Mouse (Mus musculus): Measurements from ENCODE around the gene Cacna1c. TPM values are rescaled to one million over a fixed set of nuclear protein-coding genes. Genes with fewer than 3 reads are reported as not detected.

Cacna1c gene
- polyA plus RNA-seq, 1 experiment from 2014 or later = 4.7 TPM

GRCm38 (mm10) chr6:118862091-118862490 is 334.1 kb downstream of the Cacna1c start:
- H3K4me1 ChIP-seq (ENCODE audit: control insufficient read depth, insufficient read depth, low read depth, low read length) = no peaks in the 10 kb centered on the region; the same call in 1 of the 2 replicates
- ATAC-seq = no peak
- H3K9ac ChIP-seq (ENCODE audit: low read depth, low read length) = no peak overlapping the region
- no peak overlapping the region for H3K27ac ChIP-seq (ENCODE audit: low read depth, low read length)
- H3K4me3 ChIP-seq (ENCODE audit: low read length) = no peak overlapping the region
- no peaks in the 10 kb centered on the region for H3K9me3 ChIP-seq (ENCODE audit: control insufficient read depth, low read length)
- no peaks in the 10 kb centered on the region for H3K27me3 ChIP-seq (replicated peaks; ENCODE audit: control insufficient read depth, insufficient read depth, low read length)
- H3K4me2 ChIP-seq (ENCODE audit: low read length) = no peak overlapping the region
- WGBS = 52% methylated on average over 5 of the region's 5 CpGs
- no peaks in the 10 kb centered on the region for H3K36me3 ChIP-seq (ENCODE audit: control insufficient read depth, insufficient read depth, low read length)

DNA sequence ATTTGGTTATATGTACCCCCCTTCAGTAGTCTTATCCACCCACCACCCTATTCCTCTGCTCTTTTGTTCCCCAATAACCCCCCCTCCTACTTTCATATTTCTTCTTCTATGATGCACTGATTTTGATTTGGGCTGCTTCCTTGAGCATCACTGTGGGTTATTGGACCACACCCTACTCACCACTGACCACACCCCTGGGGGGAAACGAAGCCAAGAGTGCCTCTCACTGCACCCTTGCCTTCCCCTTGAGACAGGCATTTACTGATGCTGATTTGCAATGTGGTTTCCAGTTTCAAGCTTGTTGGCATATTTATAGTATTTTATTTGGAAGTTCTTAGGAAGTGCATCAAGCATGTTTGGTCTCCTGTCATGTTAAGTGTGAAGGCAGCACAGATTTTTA is 337.8 kb downstream of the Cacna1c start:
- no peak overlapping the region for H3K4me2 ChIP-seq (ENCODE audit: low read length)
- no peak for ATAC-seq
- H3K36me3 ChIP-seq (ENCODE audit: control insufficient read depth, insufficient read depth, low read length) = no peaks in the 10 kb centered on the region
- no peaks in the 10 kb centered on the region for H3K9me3 ChIP-seq (ENCODE audit: control insufficient read depth, low read length)
- no peak overlapping the region for H3K27ac ChIP-seq (ENCODE audit: low read depth, low read length)
- WGBS = 52% methylated on average over 1 of the region's 1 CpGs
- no peaks in the 10 kb centered on the region for H3K4me1 ChIP-seq (ENCODE audit: control insufficient read depth, insufficient read depth, low read depth, low read length)
- H3K4me3 ChIP-seq (ENCODE audit: low read length) = no peak overlapping the region
- H3K27me3 ChIP-seq (replicated peaks; ENCODE audit: control insufficient read depth, insufficient read depth, low read length) = no peaks in the 10 kb centered on the region
- no peak overlapping the region for H3K9ac ChIP-seq (ENCODE audit: low read depth, low read length)

DNA sequence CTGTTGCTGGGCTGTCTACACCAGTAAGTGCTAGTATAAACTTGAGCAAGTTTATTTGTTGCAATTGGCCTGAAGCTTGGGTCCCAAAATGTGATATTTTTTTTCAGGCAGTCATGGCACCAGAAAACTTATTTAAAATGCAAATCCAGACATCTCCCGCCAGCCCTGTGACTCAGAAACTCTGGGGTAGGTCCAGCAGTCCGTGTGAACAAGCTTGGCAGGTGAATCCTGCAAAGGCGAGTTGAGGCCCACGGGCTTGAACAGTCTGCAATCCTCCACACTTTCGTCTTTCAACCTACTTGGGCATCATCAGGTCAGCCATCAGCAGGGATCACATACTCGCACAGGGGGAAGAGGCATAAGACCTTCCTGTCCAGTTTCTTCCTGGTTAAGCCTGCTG is 344.1 kb downstream of the Cacna1c start:
- Histone ChIP-seq H3K9me3 (ENCODE audit: control insufficient read depth, low read length) (no peaks in the 10 kb centered on the region), H3K4me3 (ENCODE audit: low read length) (no peak overlapping the region), H3K4me2 (ENCODE audit: low read length) (no peak overlapping the region), H3K36me3 (ENCODE audit: control insufficient read depth, insufficient read depth, low read length) (no peaks in the 10 kb centered on the region), H3K9ac (ENCODE audit: low read depth, low read length) (no peak overlapping the region), H3K27ac (ENCODE audit: low read depth, low read length) (no peak overlapping the region), H3K4me1 (ENCODE audit: control insufficient read depth, insufficient read depth, low read depth, low read length) (no peaks in the 10 kb centered on the region), H3K27me3 (replicated peaks; ENCODE audit: control insufficient read depth, insufficient read depth, low read length) (no peaks in the 10 kb centered on the region)
- 72% methylated on average over 6 of the region's 6 CpGs for WGBS
- ATAC-seq = no peak

DNA sequence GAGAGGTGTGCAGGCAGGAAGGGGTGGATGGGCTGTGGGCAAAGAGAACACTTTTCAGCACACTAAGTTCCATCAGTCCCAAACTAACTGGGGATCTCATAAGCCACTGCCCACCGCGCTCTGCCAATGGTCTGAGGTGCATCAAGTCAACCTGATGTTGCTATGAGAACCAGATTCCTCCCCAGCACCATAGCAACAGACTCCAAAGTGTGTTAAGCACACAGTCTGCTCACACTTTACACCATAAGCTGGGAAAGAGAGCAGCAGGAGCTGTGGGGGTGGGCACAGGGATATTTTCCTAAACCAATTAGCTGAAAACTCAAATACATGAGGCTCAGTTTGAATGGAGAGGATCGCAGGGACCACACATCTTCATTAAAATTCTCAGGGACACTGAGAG is 345.1 kb downstream of the Cacna1c start:
- peaks cover 6% of the 10 kb centered on the region; the same call in 1 of the 2 replicates for H3K4me1 ChIP-seq (ENCODE audit: control insufficient read depth, insufficient read depth, low read depth, low read length)
- no peak overlapping the region for H3K27ac ChIP-seq (ENCODE audit: low read depth, low read length)
- no peaks in the 10 kb centered on the region for H3K9me3 ChIP-seq (ENCODE audit: control insufficient read depth, low read length)
- H3K9ac ChIP-seq (ENCODE audit: low read depth, low read length) = no peak overlapping the region
- no peaks in the 10 kb centered on the region for H3K36me3 ChIP-seq (ENCODE audit: control insufficient read depth, insufficient read depth, low read length)
- no peak overlapping the region for H3K4me2 ChIP-seq (ENCODE audit: low read length)
- no peak for ATAC-seq
- 52% methylated on average over 3 of the region's 3 CpGs for WGBS
- no peak overlapping the region for H3K4me3 ChIP-seq (ENCODE audit: low read length)
- no peaks in the 10 kb centered on the region for H3K27me3 ChIP-seq (replicated peaks; ENCODE audit: control insufficient read depth, insufficient read depth, low read length)

DNA sequence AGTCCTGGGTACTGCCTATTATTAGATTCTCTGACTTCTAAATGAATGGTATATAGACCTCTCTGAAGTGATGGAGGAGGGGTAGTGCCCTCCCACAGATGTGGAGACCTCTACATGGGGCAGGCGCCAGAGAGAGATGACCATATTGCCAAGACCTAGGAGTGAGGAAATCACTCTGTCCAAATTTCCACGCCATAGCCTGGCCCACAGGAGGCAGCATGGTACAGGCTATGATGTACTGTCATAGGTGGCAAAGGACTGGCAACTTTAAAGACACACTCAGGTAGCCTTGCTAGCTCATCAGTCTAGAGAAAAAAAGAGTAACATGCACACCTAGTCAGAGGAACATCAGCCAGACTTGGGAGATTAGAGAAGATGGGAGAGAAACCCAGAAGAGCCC is 347.6 kb downstream of the Cacna1c start:
- Histone ChIP-seq H3K27me3 (replicated peaks; ENCODE audit: control insufficient read depth, insufficient read depth, low read length) (no peaks in the 10 kb centered on the region), H3K27ac (ENCODE audit: low read depth, low read length) (no peak overlapping the region), H3K4me3 (ENCODE audit: low read length) (no peak overlapping the region), H3K9me3 (ENCODE audit: control insufficient read depth, low read length) (no peaks in the 10 kb centered on the region), H3K36me3 (ENCODE audit: control insufficient read depth, insufficient read depth, low read length) (no peaks in the 10 kb centered on the region), H3K9ac (ENCODE audit: low read depth, low read length) (no peak overlapping the region), H3K4me1 (ENCODE audit: control insufficient read depth, insufficient read depth, low read depth, low read length) (peaks cover 16% of the 10 kb centered on the region), H3K4me2 (ENCODE audit: low read length) (no peak overlapping the region)
- 77% methylated on average over 2 of the region's 2 CpGs for WGBS
- ATAC-seq = no peak

DNA sequence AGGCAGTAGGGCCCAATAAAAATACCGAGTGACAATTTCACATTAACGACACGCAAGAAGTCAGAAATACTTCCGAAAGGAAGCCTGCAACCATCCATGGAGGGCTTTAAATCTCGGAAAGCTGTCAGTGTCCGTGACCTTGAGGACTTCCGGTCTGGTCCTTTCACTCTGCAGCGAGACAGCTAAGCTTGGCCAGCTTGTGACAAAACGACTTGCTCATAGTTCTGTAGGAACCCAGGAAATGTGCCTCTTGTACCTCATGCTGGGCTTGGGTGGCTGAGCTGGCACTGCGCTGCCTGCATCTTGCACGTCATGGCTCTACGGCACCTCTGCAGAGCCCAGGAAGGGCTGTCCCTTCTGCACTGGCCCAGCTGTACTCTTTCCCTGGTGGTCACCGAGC is 348.5 kb downstream of the Cacna1c start:
- no peak for ATAC-seq
- WGBS = 83% methylated on average over 13 of the region's 13 CpGs
- no peak overlapping the region for H3K27ac ChIP-seq (ENCODE audit: low read depth, low read length)

GRCm38 (mm10) chr6:118845829-118846228 is 350.4 kb downstream of the Cacna1c start:
- Histone ChIP-seq H3K4me1 (ENCODE audit: control insufficient read depth, insufficient read depth, low read depth, low read length) (peaks cover 16% of the 10 kb centered on the region), H3K27ac (ENCODE audit: low read depth, low read length) (no peak overlapping the region), H3K4me2 (ENCODE audit: low read length) (no peak overlapping the region), H3K4me3 (ENCODE audit: low read length) (no peak overlapping the region), H3K9me3 (ENCODE audit: control insufficient read depth, low read length) (no peaks in the 10 kb centered on the region), H3K9ac (ENCODE audit: low read depth, low read length) (no peak overlapping the region), H3K36me3 (ENCODE audit: control insufficient read depth, insufficient read depth, low read length) (no peaks in the 10 kb centered on the region), H3K27me3 (replicated peaks; ENCODE audit: control insufficient read depth, insufficient read depth, low read length) (no peaks in the 10 kb centered on the region)
- 4% methylated on average over 2 of the region's 2 CpGs for whole genome bisulfite sequencing
- peak; percentile 52 for ATAC-seq

More for the DNA sequence above, 348.5 kb downstream of the Cacna1c start:
- Histone ChIP-seq H3K9ac (ENCODE audit: low read depth, low read length) (no peak overlapping the region), H3K4me3 (ENCODE audit: low read length) (no peak overlapping the region), H3K4me2 (ENCODE audit: low read length) (no peak overlapping the region), H3K27me3 (replicated peaks; ENCODE audit: control insufficient read depth, insufficient read depth, low read length) (no peaks in the 10 kb centered on the region), H3K9me3 (ENCODE audit: control insufficient read depth, low read length) (no peaks in the 10 kb centered on the region), H3K36me3 (ENCODE audit: control insufficient read depth, insufficient read depth, low read length) (no peaks in the 10 kb centered on the region), H3K4me1 (ENCODE audit: control insufficient read depth, insufficient read depth, low read depth, low read length) (peaks cover 16% of the 10 kb centered on the region)

DNA sequence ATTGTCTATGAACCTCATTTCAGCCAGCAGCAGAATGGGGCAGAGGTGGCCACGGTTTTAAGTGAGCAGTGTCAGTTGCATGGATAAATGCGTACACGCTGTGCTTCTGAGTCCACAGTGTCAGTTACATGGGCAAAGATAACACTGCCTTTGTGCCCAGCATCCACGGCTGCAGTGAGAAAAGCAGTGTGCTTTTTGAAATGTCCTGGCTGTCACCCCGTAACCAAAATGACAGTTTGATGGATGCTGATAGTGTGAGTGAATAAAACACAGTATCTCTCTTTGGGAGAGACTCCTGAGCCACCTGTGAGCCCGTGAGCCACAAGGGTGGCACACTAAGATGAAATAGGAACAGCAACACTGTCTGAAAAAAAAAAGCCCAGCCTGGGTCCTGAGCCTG is 351.0 kb downstream of the Cacna1c start:
- 50% methylated on average over 6 of the region's 6 CpGs for WGBS
- Histone ChIP-seq H3K27ac (ENCODE audit: low read depth, low read length) (no peak overlapping the region), H3K27me3 (replicated peaks; ENCODE audit: control insufficient read depth, insufficient read depth, low read length) (no peaks in the 10 kb centered on the region), H3K4me3 (ENCODE audit: low read length) (no peak overlapping the region), H3K4me2 (ENCODE audit: low read length) (no peak overlapping the region), H3K9ac (ENCODE audit: low read depth, low read length) (no peak overlapping the region), H3K36me3 (ENCODE audit: control insufficient read depth, insufficient read depth, low read length) (no peaks in the 10 kb centered on the region), H3K9me3 (ENCODE audit: control insufficient read depth, low read length) (no peaks in the 10 kb centered on the region), H3K4me1 (ENCODE audit: control insufficient read depth, insufficient read depth, low read depth, low read length) (peaks cover 16% of the 10 kb centered on the region)
- no peak for ATAC-seq

DNA sequence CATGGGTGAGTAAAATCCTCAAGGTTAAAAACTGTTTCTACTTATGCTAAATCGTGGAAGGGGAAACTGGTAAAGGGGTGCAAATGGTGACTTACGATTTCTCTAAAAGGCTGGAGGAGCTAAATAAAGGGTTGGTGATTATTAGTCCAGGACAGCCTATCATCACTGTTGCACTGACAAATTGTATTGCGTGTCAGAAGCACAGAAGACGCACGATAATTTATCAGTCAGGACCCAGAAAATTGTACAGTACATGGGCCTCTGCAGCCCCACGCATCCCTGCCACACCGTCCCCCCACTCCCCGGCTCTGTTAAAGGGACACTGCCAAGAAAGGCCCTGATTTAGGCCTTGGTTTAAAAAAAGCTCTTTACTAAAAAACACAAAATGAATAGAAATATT is 352.7 kb downstream of the Cacna1c start:
- Histone ChIP-seq H3K27ac (ENCODE audit: low read depth, low read length) (no peak overlapping the region), H3K9ac (ENCODE audit: low read depth, low read length) (no peak overlapping the region), H3K4me2 (ENCODE audit: low read length) (no peak overlapping the region), H3K36me3 (ENCODE audit: control insufficient read depth, insufficient read depth, low read length) (no peaks in the 10 kb centered on the region), H3K9me3 (ENCODE audit: control insufficient read depth, low read length) (no peaks in the 10 kb centered on the region), H3K4me1 (ENCODE audit: control insufficient read depth, insufficient read depth, low read depth, low read length) (peaks cover 16% of the 10 kb centered on the region), H3K27me3 (replicated peaks; ENCODE audit: control insufficient read depth, insufficient read depth, low read length) (no peaks in the 10 kb centered on the region), H3K4me3 (ENCODE audit: low read length) (no peak overlapping the region)
- ATAC-seq = no peak
- 76% methylated on average over 8 of the region's 8 CpGs for WGBS

GRCm38 (mm10) chr6:118841892-118842291 is 354.3 kb downstream of the Cacna1c start:
- H3K27me3 ChIP-seq (replicated peaks; ENCODE audit: control insufficient read depth, insufficient read depth, low read length) = no peaks in the 10 kb centered on the region
- 82% methylated on average over 2 of the region's 2 CpGs for WGBS
- H3K9ac ChIP-seq (ENCODE audit: low read depth, low read length) = no peak overlapping the region
- H3K4me3 ChIP-seq (ENCODE audit: low read length) = no peak overlapping the region
- H3K4me1 ChIP-seq (ENCODE audit: control insufficient read depth, insufficient read depth, low read depth, low read length) = peaks cover 16% of the 10 kb centered on the region
- no peaks in the 10 kb centered on the region for H3K9me3 ChIP-seq (ENCODE audit: control insufficient read depth, low read length)
- ATAC-seq = no peak
- no peaks in the 10 kb centered on the region for H3K36me3 ChIP-seq (ENCODE audit: control insufficient read depth, insufficient read depth, low read length)
- H3K4me2 ChIP-seq (ENCODE audit: low read length) = no peak overlapping the region
- no peak overlapping the region for H3K27ac ChIP-seq (ENCODE audit: low read depth, low read length)

Measured in hindbrain, embryonic 16.5 days (tissue).